In genomic region chr13:18849563-18849962, GRCm38 (mm10) we compare ENCODE assay signal across 19 mouse cellular contexts.
DNase-seq lines count a peak whose midpoint lies in the region; ATAC-seq and TF ChIP-seq lines count a peak whose summit lies in the region.
"Had no signal": no experiment of that assay in that cellular context is flagged by ENCODE, and none has a peak within 500 bp of the region (broad histone marks: within the 10 kb centered on the region; RNA-seq: fewer than 3 reads in every experiment).

No protein-coding gene starts in this region.

- peak; percentile 16; the same call in 1 of the 2 replicates for ATAC-seq in forebrain, postnatal 0 days
- peak; percentile 55; the same call in 1 of the 2 replicates for ATAC-seq in hindbrain, postnatal 0 days
- peak; percentile 58 for ATAC-seq in midbrain, embryonic 13.5 days
- ATAC-seq: activated CD4-positive, CD25-positive, alpha-beta regulatory T cell, adult 4 months; forebrain, embryonic 14.5 days; Patski had no signal

- peaks cover 28% of the 10 kb centered on the region for H3K36me3 ChIP-seq in forebrain, postnatal 0 days (ENCODE audit: insufficient read depth)
- H3K36me3 ChIP-seq in forebrain, embryonic 10.5 days (replicated peaks) = peaks cover 11% of the 10 kb centered on the region
- H3K36me3 ChIP-seq in hindbrain, postnatal 0 days (ENCODE audit: insufficient read depth, low read length) = peaks cover 5% of the 10 kb centered on the region; the same call in 1 of the 2 replicates
- H3K36me3 ChIP-seq in hindbrain, embryonic 10.5 days = peaks cover 38% of the 10 kb centered on the region
- H3K36me3 ChIP-seq in midbrain, embryonic 13.5 days = peaks cover 30% of the 10 kb centered on the region
- H3K36me3 ChIP-seq in midbrain, embryonic 10.5 days = peaks cover 24% of the 10 kb centered on the region

- no peaks in the 10 kb centered on the region for H3K4me1 ChIP-seq in forebrain, postnatal 0 days (ENCODE audit: insufficient read depth)
- H3K4me1 ChIP-seq in forebrain, embryonic 10.5 days = no peaks in the 10 kb centered on the region
- no peaks in the 10 kb centered on the region for H3K4me1 ChIP-seq in hindbrain, postnatal 0 days (ENCODE audit: insufficient read depth, low read length)
- H3K4me1 ChIP-seq in hindbrain, embryonic 10.5 days (replicated peaks) = no peaks in the 10 kb centered on the region
- H3K4me1 ChIP-seq in midbrain, embryonic 13.5 days (replicated peaks) = no peaks in the 10 kb centered on the region
- H3K4me1 ChIP-seq in midbrain, embryonic 10.5 days = no peaks in the 10 kb centered on the region
- H3K4me1 ChIP-seq: embryonic facial prominence, embryonic 12.5 days; hindbrain, embryonic 15.5 days had no signal

- no peak for TF ChIP-seq CTCF in forebrain, postnatal 0 days (IDR thresholded peaks at IDR 0.05; ENCODE audit: low read depth)
- TF ChIP-seq CTCF in hindbrain, postnatal 0 days (IDR thresholded peaks at IDR 0.05; ENCODE audit: low read depth) = no peak

- no peak overlapping the region for H3K4me3 ChIP-seq in forebrain, postnatal 0 days (ENCODE audit: low read depth, low read length)
- no peak overlapping the region for H3K4me3 ChIP-seq in forebrain, embryonic 10.5 days
- no peak overlapping the region for H3K4me3 ChIP-seq in hindbrain, postnatal 0 days (ENCODE audit: low read length)
- no peak overlapping the region for H3K4me3 ChIP-seq in hindbrain, embryonic 10.5 days
- no peak overlapping the region for H3K4me3 ChIP-seq in midbrain, embryonic 13.5 days (replicated peaks)
- no peak overlapping the region for H3K4me3 ChIP-seq in midbrain, embryonic 10.5 days
- H3K4me3 ChIP-seq: embryonic facial prominence, embryonic 12.5 days; heart, embryonic 12.5 days; hindbrain, embryonic 15.5 days had no signal

- no peak overlapping the region for H3K4me2 ChIP-seq in forebrain, postnatal 0 days (ENCODE audit: low read depth)
- no peak overlapping the region for H3K4me2 ChIP-seq in hindbrain, postnatal 0 days (ENCODE audit: low read depth, low read length)
- no peak overlapping the region for H3K4me2 ChIP-seq in midbrain, embryonic 13.5 days (replicated peaks)
- H3K4me2 ChIP-seq: embryonic facial prominence, embryonic 12.5 days; heart, embryonic 12.5 days; hindbrain, embryonic 15.5 days had no signal

- H3K27ac ChIP-seq in forebrain, postnatal 0 days (ENCODE audit: low read depth, low read length) = no peak overlapping the region
- no peak overlapping the region for H3K27ac ChIP-seq in forebrain, embryonic 10.5 days
- no peak overlapping the region for H3K27ac ChIP-seq in hindbrain, postnatal 0 days
- H3K27ac ChIP-seq in hindbrain, embryonic 10.5 days = no peak overlapping the region
- H3K27ac ChIP-seq in midbrain, embryonic 13.5 days = no peak overlapping the region
- no peak overlapping the region for H3K27ac ChIP-seq in midbrain, embryonic 10.5 days (replicated peaks)
- H3K27ac ChIP-seq: embryonic facial prominence, embryonic 12.5 days; hindbrain, embryonic 15.5 days had no signal

- no peaks in the 10 kb centered on the region for H3K9me3 ChIP-seq in forebrain, postnatal 0 days (ENCODE audit: low read length)
- no peaks in the 10 kb centered on the region for H3K9me3 ChIP-seq in forebrain, embryonic 10.5 days
- H3K9me3 ChIP-seq in hindbrain, postnatal 0 days (ENCODE audit: low read length) = no peaks in the 10 kb centered on the region
- H3K9me3 ChIP-seq in hindbrain, embryonic 10.5 days = no peaks in the 10 kb centered on the region
- no peaks in the 10 kb centered on the region for H3K9me3 ChIP-seq in midbrain, embryonic 13.5 days
- no peaks in the 10 kb centered on the region for H3K9me3 ChIP-seq in midbrain, embryonic 10.5 days (replicated peaks)
- H3K9me3 ChIP-seq: embryonic facial prominence, embryonic 12.5 days; heart, embryonic 12.5 days; hindbrain, embryonic 15.5 days had no signal

- no peak for DNase-seq in forebrain, postnatal 0 days
- DNase-seq in forebrain, embryonic 10.5 days (ENCODE audit: extremely low spot score, low spot score) = no peak
- DNase-seq in hindbrain, postnatal 0 days (ENCODE audit: low spot score) = no peak
- DNase-seq in hindbrain, embryonic 10.5 days (ENCODE audit: low spot score) = no peak
- no peak for DNase-seq in midbrain, embryonic 10.5 days (ENCODE audit: low spot score)
- DNase-seq: adrenal gland, postnatal 14 days; cerebellum, adult 11-12 months; cerebellum, adult 9-10 months; cerebellum, postnatal 25 days; gastrocnemius, postnatal 14 days; heart, postnatal 36 days had no signal

- H3K9ac ChIP-seq in forebrain, postnatal 0 days = no peak overlapping the region
- H3K9ac ChIP-seq in hindbrain, postnatal 0 days (replicated peaks; ENCODE audit: low read length) = no peak overlapping the region
- H3K9ac ChIP-seq in midbrain, embryonic 13.5 days (replicated peaks) = no peak overlapping the region
- H3K9ac ChIP-seq: embryonic facial prominence, embryonic 12.5 days; heart, embryonic 12.5 days; hindbrain, embryonic 15.5 days had no signal

- H3K27me3 ChIP-seq in forebrain, postnatal 0 days (ENCODE audit: insufficient read depth, low read length) = no peaks in the 10 kb centered on the region
- no peaks in the 10 kb centered on the region for H3K27me3 ChIP-seq in forebrain, embryonic 10.5 days (ENCODE audit: poor library complexity, severe bottlenecking)
- no peaks in the 10 kb centered on the region for H3K27me3 ChIP-seq in hindbrain, postnatal 0 days (ENCODE audit: insufficient read depth, low read length)
- H3K27me3 ChIP-seq in hindbrain, embryonic 10.5 days (ENCODE audit: insufficient read depth, poor library complexity, severe bottlenecking) = no peaks in the 10 kb centered on the region
- H3K27me3 ChIP-seq in midbrain, embryonic 13.5 days = no peaks in the 10 kb centered on the region
- H3K27me3 ChIP-seq in midbrain, embryonic 10.5 days (ENCODE audit: low read depth, poor library complexity, severe bottlenecking) = no peaks in the 10 kb centered on the region
- H3K27me3 ChIP-seq: CH12.LX; embryonic facial prominence, embryonic 12.5 days; heart, embryonic 12.5 days; hindbrain, embryonic 15.5 days; Patski had no signal
